Mouse (Mus musculus): ENCODE data around the gene Lgals2. TPM values are rescaled to one million over a fixed set of nuclear protein-coding genes. Genes with fewer than 3 reads are reported as not detected.
"Not testable (repeated sequence)": the region's sequence is repeated elsewhere in the genome, so short reads cannot be mapped to it uniquely, and the experiment has no call there.

Lgals2 gene
- polyA plus RNA-seq, 1 experiment from 2014 or later = not detected

- Histone ChIP-seq H3K4me2 (replicated peaks) (no peak overlapping the region), H3K9me3 (replicated peaks) (no peaks in the 10 kb centered on the region), H3K27me3 (peaks cover 14% of the 10 kb centered on the region), H3K27ac (no peak overlapping the region), H3K9ac (no peak overlapping the region), H3K4me1 (peaks cover 26% of the 10 kb centered on the region), H3K36me3 (no peaks in the 10 kb centered on the region), H3K4me3 (no peak overlapping the region)
- no peak for ATAC-seq (ENCODE audit: low FRiP score)
- 82% methylated on average over 12 of the region's 12 CpGs for WGBS
Measured at GRCm38 (mm10) chr15:78849485-78849884, 5.8 kb downstream of the Lgals2 start.

- no peaks in the 10 kb centered on the region for H3K36me3 ChIP-seq
- H3K4me3 ChIP-seq = no peak overlapping the region
- H3K4me2 ChIP-seq (replicated peaks) = no peak overlapping the region
- ATAC-seq (ENCODE audit: low FRiP score) = no peak
- no peaks in the 10 kb centered on the region for H3K9me3 ChIP-seq (replicated peaks)
- no peak overlapping the region for H3K27ac ChIP-seq
- peaks cover 24% of the 10 kb centered on the region for H3K27me3 ChIP-seq
- H3K9ac ChIP-seq = no peak overlapping the region
- H3K4me1 ChIP-seq = peaks cover 34% of the 10 kb centered on the region
- 34% methylated on average over 5 of the region's 5 CpGs for WGBS
Measured at GRCm38 (mm10) chr15:78848467-78848866, 6.9 kb downstream of the Lgals2 start.

- Histone ChIP-seq H3K4me1 (peaks cover 47% of the 10 kb centered on the region), H3K27me3 (peaks cover 35% of the 10 kb centered on the region)
- H3K9ac ChIP-seq; ATAC-seq (ENCODE audit: low FRiP score); H3K4me2 ChIP-seq (replicated peaks); H3K9me3 ChIP-seq (replicated peaks); H3K36me3 ChIP-seq; H3K27ac ChIP-seq; H3K4me3 ChIP-seq: not testable (repeated sequence)
- WGBS = 87% methylated on average over 7 of the region's 7 CpGs
Measured at GRCm38 (mm10) chr15:78846805-78847204, 8.5 kb downstream of the Lgals2 start.

GRCm38 (mm10) chr15:78846352-78846751, 9.0 kb downstream of the Lgals2 start:
- H3K4me2 ChIP-seq (replicated peaks) = no peak overlapping the region
- no peak overlapping the region for H3K9ac ChIP-seq
- H3K4me1 ChIP-seq = peaks cover 48% of the 10 kb centered on the region
- no peak for ATAC-seq (ENCODE audit: low FRiP score)
- H3K27ac ChIP-seq = no peak overlapping the region
- no peaks in the 10 kb centered on the region for H3K36me3 ChIP-seq
- 67% methylated on average over 8 of the region's 8 CpGs for WGBS
- H3K4me3 ChIP-seq = no peak overlapping the region
- H3K9me3 ChIP-seq (replicated peaks) = no peaks in the 10 kb centered on the region
- H3K27me3 ChIP-seq = peaks cover 38% of the 10 kb centered on the region

- WGBS = 69% methylated on average over 8 of the region's 8 CpGs
- Histone ChIP-seq H3K27ac (peak overlapping the region; percentile 35; the same call in 1 of the 2 replicates), H3K27me3 (peaks cover 38% of the 10 kb centered on the region)
Measured at GRCm38 (mm10) chr15:78845867-78846266, 9.5 kb downstream of the Lgals2 start.

GRCm38 (mm10) chr15:78845321-78845720, 10.0 kb downstream of the Lgals2 start:
- H3K9ac ChIP-seq = no peak overlapping the region
- no peaks in the 10 kb centered on the region for H3K36me3 ChIP-seq
- no peak overlapping the region for H3K4me3 ChIP-seq
- WGBS = 72% methylated on average over 11 of the region's 11 CpGs
- peak overlapping the region; percentile 35; the same call in 1 of the 2 replicates for H3K27ac ChIP-seq
- H3K4me1 ChIP-seq = peaks cover 55% of the 10 kb centered on the region
- peaks cover 38% of the 10 kb centered on the region for H3K27me3 ChIP-seq
- H3K4me2 ChIP-seq (replicated peaks) = no peak overlapping the region
- H3K9me3 ChIP-seq (replicated peaks) = no peaks in the 10 kb centered on the region
- ATAC-seq (ENCODE audit: low FRiP score) = no peak

More at GRCm38 (mm10) chr15:78845867-78846266, 9.5 kb downstream of the Lgals2 start:
- no peak overlapping the region; the same call in 1 of the 2 replicates for H3K9ac ChIP-seq
- peaks cover 53% of the 10 kb centered on the region for H3K4me1 ChIP-seq
- H3K9me3 ChIP-seq (replicated peaks) = no peaks in the 10 kb centered on the region
- H3K4me2 ChIP-seq (replicated peaks) = no peak overlapping the region
- H3K4me3 ChIP-seq = no peak overlapping the region
- no peak for ATAC-seq (ENCODE audit: low FRiP score)
- no peaks in the 10 kb centered on the region for H3K36me3 ChIP-seq

- no peak for ATAC-seq (ENCODE audit: low FRiP score)
- Histone ChIP-seq H3K9ac (no peak overlapping the region), H3K27me3 (peaks cover 36% of the 10 kb centered on the region), H3K4me2 (replicated peaks) (peak overlapping the region; percentile 81; the same call in 1 of the 2 replicates), H3K9me3 (replicated peaks) (no peaks in the 10 kb centered on the region), H3K4me3 (no peak overlapping the region), H3K4me1 (peaks cover 57% of the 10 kb centered on the region), H3K27ac (no peak overlapping the region), H3K36me3 (no peaks in the 10 kb centered on the region)
- WGBS = 36% methylated on average over 9 of the region's 9 CpGs
Measured at GRCm38 (mm10) chr15:78844791-78845190, 10.5 kb downstream of the Lgals2 start.

GRCm38 (mm10) chr15:78843581-78844469, 11.5 kb downstream of the Lgals2 start:
- ATAC-seq (ENCODE audit: low FRiP score) = no peak
- no peaks in the 10 kb centered on the region for H3K36me3 ChIP-seq
- H3K4me2 ChIP-seq (replicated peaks) = peak overlapping the region; percentile 81
- H3K4me1 ChIP-seq = peaks cover 67% of the 10 kb centered on the region
- H3K27me3 ChIP-seq = peaks cover 35% of the 10 kb centered on the region
- 0 out of 2 replicates have a peak overlapping the region, but pooled peaks have one; percentile 4 for H3K9ac ChIP-seq
- no peaks in the 10 kb centered on the region for H3K9me3 ChIP-seq (replicated peaks)
- 39% methylated on average over 21 of the region's 21 CpGs for WGBS
- peak overlapping the region; percentile 48 for H3K4me3 ChIP-seq
- H3K27ac ChIP-seq = no peak overlapping the region

GRCm38 (mm10) chr15:78842371-78843163, 12.8 kb downstream of the Lgals2 start, which contains the start of gene Cdc42ep1:
Gene Cdc42ep1 (plus strand): TSS chr15:78842624.
- H3K27ac ChIP-seq = peak within 1 kb of the TSS; percentile 48; the same call in 1 of the 2 replicates
- H3K4me3 ChIP-seq = peak within 1 kb of the TSS; percentile 48
- peaks cover 35% of the 10 kb centered on the region for H3K27me3 ChIP-seq
- peaks cover 68% of the 10 kb centered on the region for H3K4me1 ChIP-seq
- H3K9me3 ChIP-seq (replicated peaks) = no peaks in the 10 kb centered on the region
- no peaks in the 10 kb centered on the region for H3K36me3 ChIP-seq
- peak within 1 kb of the TSS; percentile 81 for H3K4me2 ChIP-seq (replicated peaks)
- H3K9ac ChIP-seq = peak within 1 kb of the TSS; percentile 69
- under 1% methylated on average over 82 of the region's 86 CpGs for WGBS
- ATAC-seq (ENCODE audit: low FRiP score) = peak; percentile 38; the same call in 1 of the 2 replicates

GRCm38 (mm10) chr15:78841161-78841790, 14.1 kb downstream of the Lgals2 start:
- Histone ChIP-seq H3K4me1 (peaks cover 68% of the 10 kb centered on the region), H3K27ac (no peak overlapping the region), H3K4me2 (replicated peaks) (no peak overlapping the region), H3K4me3 (no peak overlapping the region), H3K9me3 (replicated peaks) (no peaks in the 10 kb centered on the region), H3K9ac (no peak overlapping the region), H3K36me3 (no peaks in the 10 kb centered on the region), H3K27me3 (peaks cover 35% of the 10 kb centered on the region)
- ATAC-seq (ENCODE audit: low FRiP score) = no peak
- WGBS = 38% methylated on average over 6 of the region's 6 CpGs

- H3K36me3 ChIP-seq = no peaks in the 10 kb centered on the region
- WGBS = 50% methylated on average over 11 of the region's 11 CpGs
- ATAC-seq (ENCODE audit: low FRiP score) = no peak
- no peak overlapping the region for H3K4me2 ChIP-seq (replicated peaks)
- H3K27me3 ChIP-seq = peaks cover 35% of the 10 kb centered on the region
- H3K9me3 ChIP-seq (replicated peaks) = no peaks in the 10 kb centered on the region
- no peak overlapping the region for H3K4me3 ChIP-seq
- H3K27ac ChIP-seq = peak overlapping the region; percentile 7; the same call in 1 of the 2 replicates
- H3K9ac ChIP-seq = no peak overlapping the region
- peaks cover 68% of the 10 kb centered on the region for H3K4me1 ChIP-seq
Measured at GRCm38 (mm10) chr15:78840751-78841150, 14.6 kb downstream of the Lgals2 start.
